Mouse (Mus musculus) cerebellum, postnatal 36 days (tissue): Measurements from ENCODE around the gene Gpr153.

Experiments used
- DNase-seq, 2 experiments: peaks; one replicate each; pipeline ENCODE4 v3.0.0; 2021 to 2022; ENCODE audit warnings: mixed read lengths in 2 of 2

Gene Gpr153

DNA sequence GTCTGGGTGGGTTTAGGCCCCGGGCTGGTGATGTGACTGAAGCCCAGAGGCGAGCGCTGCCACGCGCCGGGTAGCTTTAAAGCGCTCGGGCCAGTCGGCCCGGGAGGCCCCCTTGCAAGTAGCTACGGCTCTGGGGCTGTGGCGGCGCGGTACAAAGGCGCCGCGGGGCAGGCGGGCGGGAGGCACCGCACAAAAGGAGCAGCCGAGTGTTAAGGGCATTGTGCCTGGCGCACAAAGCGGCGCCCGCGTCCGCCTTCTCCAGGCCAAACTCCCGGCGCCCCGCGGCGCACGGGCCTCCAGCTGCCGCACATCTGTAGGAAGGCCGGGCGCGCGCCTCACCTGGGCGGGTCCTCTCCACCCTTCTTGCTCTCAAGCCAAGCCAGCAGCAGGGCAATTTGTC lies 16.4 kb downstream of the Gpr153 start:
- no peak for DNase-seq

DNA sequence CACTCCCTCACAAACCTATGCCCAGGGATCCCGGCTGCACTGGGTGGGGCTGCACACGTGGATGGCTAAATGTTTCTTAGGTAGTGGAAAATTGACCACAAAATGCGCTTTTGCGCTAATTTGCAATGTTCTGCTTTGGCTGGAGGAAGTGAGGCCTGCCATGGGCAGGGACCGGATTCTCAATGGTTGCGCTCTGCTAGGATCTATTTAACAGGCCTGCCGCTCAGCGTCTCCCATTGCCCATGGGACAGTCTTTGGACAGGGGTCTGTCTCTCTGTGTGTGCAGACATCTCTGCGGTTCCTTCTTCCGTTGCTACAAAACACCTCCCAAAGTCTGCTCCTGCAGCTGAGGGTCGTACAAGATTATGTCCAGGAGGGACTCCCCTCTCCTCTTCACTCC lies 17.0 kb downstream of the Gpr153 start:
- DNase-seq: no peak

DNA sequence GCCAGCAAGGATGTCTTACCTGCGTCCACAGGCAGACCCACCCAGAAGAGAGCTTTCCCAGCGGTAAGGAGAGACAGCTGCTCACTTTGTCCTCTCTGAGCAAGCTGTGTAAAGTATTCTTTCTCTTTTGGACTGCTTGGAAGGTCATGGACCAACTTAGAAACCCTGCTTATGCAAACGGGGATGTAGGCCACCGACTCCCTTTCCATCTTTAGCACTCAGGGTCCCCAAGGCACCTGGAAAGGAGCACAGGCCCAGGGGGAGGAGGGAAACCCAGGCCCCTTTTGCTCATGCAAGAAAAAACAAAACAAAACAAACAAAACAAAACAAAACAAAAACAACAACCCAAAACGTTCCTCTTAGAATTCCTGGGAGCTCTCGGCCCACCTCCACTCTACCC lies 17.5 kb downstream of the Gpr153 start, which contains the start of gene Hes3:
Gene Hes3, minus strand, starts transcription at position 101 of the 400 bp plus-strand sequence.
- no peak for DNase-seq

DNA sequence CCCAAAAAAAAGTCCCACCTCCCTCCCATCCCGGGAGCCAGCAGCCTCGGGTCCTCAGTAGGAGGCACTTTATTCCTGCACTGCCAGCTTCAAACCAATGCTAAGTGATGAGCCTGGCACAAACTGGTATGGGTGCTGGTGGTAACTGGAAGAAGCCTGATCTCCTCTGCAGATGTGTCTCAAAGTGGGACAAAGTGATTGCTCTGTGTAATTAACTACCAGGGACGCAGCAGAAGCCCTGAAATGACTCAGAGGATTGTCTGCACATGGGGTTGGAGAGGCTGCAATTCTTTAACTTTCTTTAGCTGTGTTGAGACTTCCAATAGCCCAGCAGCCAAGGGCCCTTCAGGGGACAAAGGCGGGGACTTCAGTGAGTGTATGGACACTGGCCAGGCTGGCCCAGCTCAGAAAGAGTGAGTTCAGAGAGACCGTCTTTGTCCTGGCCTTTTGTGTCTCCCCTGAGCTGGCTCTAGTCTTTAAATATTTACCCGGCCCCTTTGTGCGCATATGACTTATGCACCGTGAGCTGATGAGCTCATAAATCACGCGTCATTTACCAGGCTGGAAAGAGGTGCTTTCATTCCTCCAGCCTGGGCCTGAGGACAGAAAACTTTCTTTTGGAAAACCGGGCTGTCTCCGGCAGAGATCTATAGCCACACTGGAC lies 18.2 kb downstream of the Gpr153 start:
- no peak for DNase-seq

DNA sequence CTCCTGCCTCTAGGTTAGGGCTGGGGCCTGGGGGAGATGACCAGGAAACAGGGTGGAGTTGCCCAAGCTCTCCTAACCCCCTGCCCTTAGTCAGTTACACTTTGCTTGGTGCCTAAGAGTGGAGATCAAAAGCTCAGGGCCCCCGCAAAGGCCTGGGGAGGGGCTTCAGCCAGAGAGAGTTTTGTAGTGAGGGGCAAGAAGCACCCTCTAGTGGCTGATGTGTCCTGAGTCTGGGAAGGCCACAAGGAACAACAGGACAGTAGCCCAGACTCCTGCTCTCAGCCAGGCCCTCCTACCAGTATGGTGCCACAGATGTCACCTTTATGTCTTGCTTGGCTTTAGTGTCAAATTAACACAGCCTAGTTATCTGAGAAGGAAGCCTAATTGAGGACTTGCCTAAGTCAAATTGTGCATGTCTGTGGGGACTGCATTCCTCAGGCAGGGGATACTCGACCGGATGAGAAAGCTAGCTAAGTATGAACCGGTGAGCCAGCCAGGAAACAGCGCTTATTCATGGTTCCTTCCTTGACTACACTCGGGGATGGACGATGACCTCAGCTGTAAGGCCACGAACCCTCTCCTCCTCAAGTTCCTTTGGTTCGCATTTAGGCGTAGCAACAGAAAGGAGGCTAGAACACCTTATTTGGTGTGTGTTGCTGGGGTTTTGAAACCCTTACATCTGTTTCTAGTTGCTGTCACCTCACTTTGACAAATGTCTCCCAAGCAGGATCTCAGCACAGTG lies 20.3 kb downstream of the Gpr153 start:
- DNase-seq: no peak

DNA sequence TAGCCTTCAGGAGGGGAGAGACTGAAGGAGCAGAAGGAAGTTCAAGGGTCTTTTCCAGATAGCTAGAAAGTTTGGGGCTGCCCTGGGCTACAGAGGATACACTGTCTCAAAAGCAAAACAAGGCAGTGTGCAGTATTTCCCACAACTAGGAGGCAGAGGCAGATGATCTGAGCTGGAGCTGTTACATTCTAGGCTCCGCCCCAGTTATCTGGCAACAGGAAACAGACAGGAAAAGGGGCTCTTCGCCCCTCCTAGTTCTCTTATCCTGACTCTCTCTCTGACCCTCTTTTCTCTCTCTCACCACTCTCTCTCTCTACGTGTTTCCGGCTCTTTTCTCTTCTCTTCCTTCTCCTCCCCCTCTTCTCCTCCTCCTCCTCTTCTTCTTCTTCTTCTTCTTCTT lies 21.9 kb downstream of the Gpr153 start:
- DNase-seq: no peak

DNA sequence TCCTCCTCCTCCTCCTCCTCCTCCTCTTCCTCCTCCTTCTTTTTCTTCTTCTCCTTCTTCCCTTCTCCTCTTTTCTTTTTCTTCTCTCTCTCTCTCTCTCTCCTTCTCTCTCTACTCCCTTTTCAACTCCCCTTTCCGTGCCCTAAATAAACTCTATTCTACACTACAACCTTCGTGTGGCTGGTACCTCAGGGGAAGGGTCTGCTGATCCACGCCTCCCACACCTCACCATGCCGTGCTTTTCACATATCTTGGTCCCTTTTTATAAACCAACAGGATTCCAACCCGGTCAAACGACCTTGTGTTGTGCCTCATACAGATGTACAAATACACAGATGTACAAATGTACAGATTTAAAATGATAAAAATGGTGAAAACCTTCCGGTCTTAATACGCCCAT lies 22.3 kb downstream of the Gpr153 start:
- DNase-seq: no peak

DNA sequence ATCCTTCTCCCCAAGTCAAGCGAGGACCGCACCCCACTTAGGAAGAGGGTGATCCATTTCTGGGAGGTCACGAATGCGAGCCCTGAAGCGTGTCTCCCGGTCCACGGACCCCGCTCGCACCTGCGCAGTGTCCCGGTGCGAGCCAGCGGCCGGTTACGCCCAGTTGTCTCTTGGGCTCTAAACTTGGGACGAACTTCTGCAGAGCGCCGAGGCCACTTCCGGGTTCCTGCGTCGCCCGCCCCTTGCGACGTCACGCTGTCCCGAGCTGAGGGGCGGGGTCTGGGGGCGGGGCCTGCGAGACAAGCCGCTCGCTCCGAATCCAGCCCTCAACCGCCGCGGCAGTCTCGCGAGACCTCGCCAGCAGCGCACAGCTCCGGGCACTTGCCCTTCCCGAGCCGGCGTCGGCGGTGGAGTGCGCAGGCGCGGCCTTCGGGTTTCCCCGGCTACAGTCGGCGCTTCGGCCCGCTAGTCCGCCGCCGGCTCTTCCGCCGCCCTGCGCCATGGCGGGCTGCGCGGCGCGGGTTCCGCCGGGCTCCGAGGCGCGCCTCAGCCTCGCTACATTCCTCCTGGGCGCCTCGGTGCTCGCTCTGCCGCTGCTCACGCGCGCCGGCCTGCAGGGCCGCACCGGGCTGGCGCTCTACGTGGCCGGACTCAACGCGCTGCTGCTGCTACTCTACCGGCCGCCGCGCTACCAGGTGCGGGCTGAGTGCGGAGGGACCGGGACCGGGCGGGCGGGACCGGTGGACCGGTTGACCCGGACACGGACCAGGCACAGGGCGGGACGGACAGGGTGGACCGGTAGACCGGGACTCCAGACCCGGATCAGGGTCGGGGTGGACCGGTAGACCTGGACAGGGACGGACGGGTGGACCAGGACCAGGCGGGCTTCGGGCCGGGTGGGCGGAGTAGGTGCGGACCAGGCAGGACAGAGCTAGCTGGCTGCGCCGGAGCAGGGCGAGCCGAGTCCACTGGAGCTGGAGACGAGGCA lies 23.1 kb downstream of the Gpr153 start, which contains the start of gene Icmt:
Gene Icmt, plus strand, starts transcription at position 354 of the 988 bp plus-strand sequence.
- peak; percentile 99 to 100 for DNase-seq

DNA sequence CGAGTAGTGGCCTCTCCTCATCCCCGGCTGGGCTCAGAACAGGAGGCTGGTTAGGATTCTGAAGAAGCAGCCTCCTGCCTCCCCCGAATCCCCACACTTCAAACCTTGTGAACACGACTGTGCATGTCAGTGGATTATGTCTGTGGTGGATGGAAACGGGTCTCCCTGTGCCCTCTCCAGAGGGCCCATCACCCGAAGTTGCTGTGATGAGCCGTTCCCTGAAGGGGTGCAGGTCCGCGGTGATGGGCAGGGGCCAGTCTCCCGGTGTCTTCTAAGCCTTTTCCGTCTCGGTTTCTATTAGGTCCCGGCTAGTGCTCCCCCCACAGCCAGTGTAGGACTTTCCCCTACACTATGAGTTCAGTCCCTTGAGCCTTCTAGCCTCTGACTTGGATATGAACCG lies 24.8 kb downstream of the Gpr153 start:
- no peak for DNase-seq

DNA sequence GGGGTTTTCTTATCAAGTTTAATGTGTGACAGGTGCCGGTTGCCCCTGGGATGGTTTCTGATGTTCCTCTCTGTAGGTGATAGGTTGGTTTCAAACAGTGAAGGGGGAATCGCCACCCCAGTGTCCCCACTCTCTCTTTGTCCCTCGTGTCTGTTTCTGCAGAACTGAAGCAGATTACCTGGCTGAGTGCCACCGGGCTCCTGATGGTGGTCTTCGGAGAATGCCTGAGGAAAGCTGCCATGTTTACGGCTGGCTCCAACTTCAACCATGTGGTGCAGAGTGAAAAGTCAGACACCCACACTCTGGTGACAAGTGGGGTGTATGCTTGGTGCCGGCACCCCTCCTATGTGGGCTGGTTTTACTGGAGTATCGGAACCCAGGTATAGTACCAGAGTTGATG lies 26.3 kb downstream of the Gpr153 start:
- DNase-seq: no peak

DNA sequence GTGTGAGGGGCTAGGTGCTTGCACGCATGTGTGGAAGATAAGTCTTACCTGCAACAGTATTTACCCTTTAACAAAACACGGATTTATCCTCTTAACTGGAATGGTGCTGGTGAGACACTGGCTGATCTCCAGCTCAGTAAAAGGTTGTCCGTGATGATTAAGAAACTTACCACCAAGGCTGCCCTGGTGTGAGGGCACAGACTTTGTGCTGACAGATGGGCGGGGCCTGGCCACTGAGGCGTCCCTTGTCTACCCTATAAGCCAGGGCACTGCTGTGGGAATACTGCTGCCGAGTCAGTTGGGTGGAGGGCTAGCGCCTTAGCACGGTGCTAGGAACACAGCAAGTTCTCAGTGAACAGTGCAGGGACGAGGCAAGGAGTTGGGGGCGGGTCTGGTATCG lies 28.0 kb downstream of the Gpr153 start:
- no peak for DNase-seq

DNA sequence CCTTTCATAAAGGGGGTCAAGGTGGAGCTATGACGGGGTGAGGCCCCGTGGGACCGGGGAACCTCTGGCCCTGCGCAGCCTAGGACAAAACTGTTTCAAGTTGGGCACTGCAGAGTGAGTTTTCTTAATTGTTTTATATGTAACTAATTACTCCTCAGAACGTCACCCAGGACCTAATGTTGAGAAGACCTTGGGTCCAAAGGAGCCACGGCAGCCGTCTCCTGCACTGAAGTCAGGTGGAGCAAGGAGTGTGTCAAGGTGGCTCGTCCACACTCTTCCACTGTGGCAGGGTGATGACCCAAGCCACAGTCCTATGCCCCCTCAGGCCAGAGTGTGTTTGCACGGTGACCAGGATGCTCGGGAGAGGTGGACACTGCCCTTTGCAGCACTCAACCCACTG lies 29.1 kb downstream of the Gpr153 start:
- DNase-seq: no peak

DNA sequence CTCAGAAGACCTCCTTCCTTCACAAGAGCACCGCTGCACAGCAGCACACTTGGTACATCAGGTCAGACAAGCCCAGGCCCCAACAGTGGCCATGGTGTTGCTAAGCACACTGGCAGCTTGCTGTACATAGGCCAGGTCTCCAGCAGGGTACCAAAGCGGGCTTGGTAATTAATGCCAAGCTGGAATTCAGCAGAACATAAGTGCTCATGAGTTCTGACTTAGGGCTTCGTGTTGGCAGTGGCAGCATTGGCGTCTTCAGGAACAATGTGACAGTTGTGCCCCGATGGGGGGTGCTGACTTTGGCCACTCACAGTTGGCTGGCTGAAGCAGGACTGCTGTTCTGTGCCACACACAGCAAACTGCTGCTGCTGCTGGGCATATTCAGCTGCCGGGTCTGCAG lies 30.7 kb downstream of the Gpr153 start:
- DNase-seq: no peak

DNA sequence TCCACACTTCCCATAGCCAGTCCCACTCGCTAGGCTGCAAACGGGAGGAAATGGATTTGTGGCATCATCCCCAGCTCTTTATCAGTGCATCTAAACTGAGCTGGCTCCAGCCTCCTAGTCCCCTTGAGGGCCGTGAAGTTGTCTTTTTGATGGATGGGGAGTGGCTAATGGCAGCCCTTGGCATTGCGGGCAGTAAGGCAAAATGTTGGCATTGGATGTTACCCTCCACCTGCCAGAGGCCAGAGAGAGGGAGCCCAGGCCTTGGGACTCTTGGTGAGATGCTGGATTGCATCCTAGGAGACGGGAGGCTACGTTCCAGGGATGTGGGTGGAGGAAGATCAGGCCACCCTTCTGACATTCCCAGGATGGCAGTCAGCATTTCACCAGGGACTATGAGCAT lies 32.0 kb downstream of the Gpr153 start:
- DNase-seq: no peak

DNA sequence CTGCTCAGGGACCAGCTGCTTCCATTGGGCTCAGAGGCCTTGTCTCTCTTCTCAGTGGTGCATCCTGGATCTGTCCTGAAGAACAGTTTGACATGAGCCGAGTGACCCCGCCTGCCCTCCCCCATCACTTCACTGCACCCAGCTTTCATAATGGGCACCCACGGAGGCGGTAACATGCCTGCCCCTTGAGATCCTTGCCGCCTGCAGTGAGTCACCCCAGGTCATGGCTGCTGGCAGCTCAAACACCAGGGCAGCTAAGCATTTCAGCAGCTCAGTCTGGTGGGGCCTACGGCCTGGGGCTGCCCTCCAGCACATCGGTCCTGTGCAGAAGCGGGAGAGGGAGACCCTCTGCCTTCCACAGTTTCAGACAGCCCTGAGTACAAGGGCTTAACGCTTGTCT lies 33.5 kb downstream of the Gpr153 start:
- DNase-seq: no peak

DNA sequence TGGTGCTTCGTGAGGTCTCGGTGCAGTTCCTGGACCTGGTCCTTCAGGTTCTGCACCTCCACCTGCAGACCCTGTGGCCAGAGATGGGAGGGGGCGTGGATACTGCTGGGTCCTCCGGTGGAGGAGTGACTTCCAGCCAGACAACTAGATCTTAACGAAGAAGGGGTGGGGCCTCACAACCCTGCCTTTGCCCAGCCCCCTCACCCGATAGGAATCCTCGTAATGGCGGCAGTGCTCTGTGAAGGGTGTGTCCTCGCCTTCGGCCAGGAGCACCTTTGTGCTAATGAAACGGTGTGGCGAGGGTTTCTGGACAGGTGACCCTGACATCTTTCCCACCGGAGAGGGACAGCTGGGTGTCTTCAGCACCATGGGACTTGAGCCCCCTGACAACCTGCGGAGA lies 38.2 kb downstream of the Gpr153 start:
- no peak for DNase-seq

DNA sequence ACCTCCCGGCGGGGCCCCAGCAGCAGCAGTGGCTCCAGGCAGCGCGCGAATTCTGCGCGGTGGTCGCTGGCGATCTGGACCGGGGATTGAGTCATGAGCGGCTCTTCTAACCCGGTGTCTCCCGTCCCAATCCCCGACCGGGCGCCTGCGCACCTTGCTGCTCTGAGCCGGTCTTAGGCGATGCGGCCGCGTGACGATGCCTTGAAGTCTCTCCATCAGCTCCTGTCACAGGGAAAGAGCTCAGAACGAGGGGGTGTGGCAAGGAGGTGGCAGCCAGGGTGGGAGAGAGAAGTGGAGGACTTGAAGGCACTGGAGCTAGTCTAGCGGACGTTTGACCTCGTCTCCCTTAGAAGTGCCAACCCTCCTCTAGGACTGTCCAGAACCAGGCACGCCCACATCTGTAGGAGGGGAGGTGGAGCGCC lies 39.2 kb downstream of the Gpr153 start:
- DNase-seq: no peak

DNA sequence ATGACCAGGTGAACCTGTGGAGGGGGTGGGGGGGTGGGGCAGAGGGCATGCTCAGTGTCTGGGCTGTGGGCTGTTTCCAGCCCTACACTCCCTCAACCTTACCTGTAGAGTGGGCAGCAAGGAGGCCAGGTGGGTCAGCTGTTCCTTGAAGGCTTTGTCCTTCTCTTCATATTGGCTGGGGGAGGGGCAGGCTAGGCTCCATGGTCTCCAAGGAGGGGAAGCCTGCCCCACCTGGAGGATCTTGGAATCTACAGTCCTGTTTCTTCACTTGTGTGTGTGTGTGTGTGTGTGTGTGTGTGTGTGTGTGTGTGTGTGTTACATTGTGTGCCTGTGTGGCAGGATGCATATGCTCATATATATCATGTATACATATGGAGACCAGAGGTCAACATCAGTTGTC lies 39.9 kb downstream of the Gpr153 start:
- DNase-seq: no peak

DNA sequence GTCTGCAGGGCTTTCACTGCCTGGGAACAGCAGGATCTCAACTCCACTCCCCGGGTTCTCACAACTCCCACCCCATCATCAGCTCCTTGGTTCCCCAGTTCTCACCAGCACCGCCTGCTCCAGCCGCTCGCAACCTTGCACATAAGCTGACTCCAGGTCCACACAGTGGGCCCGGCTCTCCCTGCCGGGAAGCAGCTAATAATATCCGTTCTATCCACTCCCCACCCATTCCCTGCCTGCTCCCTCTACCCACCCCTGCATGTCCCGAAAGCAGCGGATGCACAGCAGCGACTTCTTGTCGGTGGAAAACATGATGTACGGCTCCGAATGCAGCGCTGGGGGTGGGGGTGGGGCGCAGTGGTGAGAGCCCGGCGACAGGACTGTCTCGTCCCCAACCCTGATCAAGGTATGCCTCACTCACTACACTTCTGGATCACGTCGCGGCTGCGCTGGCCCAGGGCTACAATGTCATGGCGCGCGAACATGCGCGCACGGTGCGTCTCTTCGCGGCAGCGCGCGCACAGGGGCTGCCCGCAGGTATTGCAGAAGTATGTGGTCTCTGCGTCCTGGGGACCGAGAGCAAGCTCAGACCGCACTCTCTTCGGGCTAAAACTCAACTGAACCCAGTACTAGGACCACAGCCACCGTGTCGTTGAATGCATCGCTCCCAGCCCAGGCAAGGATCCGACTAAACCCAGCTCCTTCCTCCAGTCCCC lies 41.6 kb downstream of the Gpr153 start:
- DNase-seq: no peak

DNA sequence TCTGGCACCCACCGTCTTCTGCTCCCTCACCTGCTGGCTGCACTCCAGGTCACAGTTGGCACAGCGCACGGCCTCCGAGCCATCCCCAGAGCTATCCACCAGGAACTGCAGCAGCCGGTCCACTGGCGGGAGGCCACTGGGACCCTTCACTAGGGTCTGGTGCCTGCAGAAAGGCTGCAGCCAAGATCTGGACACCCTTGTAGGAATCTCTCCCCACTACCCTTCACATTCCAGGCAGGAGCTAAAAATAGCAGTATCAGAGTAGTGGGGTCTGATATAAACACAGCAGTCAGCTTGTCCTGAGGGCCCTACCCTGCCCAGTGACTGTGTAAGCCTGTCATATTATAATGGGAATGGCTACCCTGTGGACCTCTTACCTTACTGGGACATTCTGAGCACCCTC lies 43.6 kb downstream of the Gpr153 start:
- DNase-seq: no peak

DNA sequence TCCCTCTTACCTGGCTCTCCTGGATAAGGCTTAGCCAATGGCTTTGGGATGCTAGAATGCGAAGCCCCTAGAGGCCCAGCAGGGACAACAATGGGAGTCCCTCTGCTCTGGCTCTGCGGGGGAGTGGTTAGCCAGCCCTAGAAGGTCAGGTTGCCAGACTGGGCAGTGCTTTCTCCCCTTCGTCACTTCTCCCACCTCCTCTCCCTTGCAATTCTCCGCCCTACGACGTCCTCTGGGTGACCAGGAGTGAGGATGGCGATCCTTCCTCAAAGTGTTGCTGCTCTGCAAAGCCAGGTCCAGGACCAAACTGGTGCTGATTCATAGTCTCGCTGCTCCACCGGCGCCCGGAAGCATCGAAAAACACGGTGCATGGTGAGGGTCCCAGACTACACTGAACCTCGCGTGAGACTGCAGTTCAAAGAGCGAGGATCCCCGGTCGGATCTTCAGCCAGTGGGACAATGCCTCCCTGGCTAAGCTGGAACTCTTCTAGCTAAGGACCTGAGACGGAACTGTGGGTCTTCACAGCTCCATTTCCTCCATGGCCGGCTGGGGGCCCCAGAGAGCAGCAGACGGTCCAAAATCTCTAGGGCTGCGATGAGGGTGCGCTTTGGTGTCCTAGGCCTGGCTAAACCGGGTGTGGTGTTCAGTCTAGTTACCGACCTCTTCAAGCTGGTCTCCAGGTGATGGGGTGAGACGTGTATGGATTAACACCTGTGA lies 44.6 kb downstream of the Gpr153 start, which contains the start of gene Rnf207:
Gene Rnf207, minus strand, starts transcription at position 477 of the 718 bp plus-strand sequence.
- peak; percentile 72 for DNase-seq

DNA sequence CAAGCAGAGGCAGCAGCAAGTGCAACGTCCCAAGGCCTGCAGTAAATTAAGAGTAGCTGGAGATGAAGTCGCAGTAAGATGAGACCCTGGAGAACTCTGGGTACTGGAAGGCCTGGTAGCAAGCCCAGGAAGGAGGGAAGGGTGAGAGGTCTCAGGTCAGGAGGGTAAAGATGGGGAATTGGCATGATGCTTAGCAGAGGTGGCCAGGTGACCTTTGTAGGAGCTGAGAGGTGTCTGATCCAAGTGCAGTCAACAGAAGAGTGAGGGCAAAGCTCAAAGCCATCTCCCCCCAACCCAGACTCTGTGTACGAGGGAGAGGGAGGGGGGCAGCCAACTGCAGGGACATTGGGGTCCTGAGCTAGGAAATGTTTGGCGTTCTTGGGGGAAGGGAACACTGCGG lies 47.4 kb downstream of the Gpr153 start:
- DNase-seq: no peak
